Mouse (Mus musculus): ENCODE data around the gene Gm45261. TPM values are rescaled to one million over a fixed set of nuclear protein-coding genes. Genes with fewer than 3 reads are reported as not detected.
A peak's percentile ranks its signal among the peaks of the same experiment; 100 is the strongest.

Gm45261 gene
- total and polyA plus RNA-seq, 3 experiments = not detected

- DNase-seq (ENCODE audit: low spot score) (peak; percentile 6), ATAC-seq (ENCODE audit: extremely low read depth, insufficient number of reproducible peaks, low FRiP score, poor library complexity, severe bottlenecking) (peak; percentile 47; the same call in 1 of the 2 replicates)
- H3K4me1 ChIP-seq (ENCODE audit: insufficient read depth, low read depth, low read length) = no peaks in the 10 kb centered on the region
- H3K36me3 ChIP-seq (replicated peaks) = no peaks in the 10 kb centered on the region
- no peak overlapping the region for H3K4me3 ChIP-seq (ENCODE audit: low read depth, low read length)
- H3K9me3 ChIP-seq (replicated peaks) = no peaks in the 10 kb centered on the region
- no peak for TF ChIP-seq GATA1 (IDR thresholded peaks at IDR 0.05; ENCODE audit: borderline replicate concordance, low read length)
- TF ChIP-seq POLR2AphosphoS5 (IDR thresholded peaks at IDR 0.05; ENCODE audit: insufficient replicate concordance, low read depth, low read length) = no peak
- no peak for TF ChIP-seq TAL1 (conservative IDR thresholded peaks at IDR 0.05; ENCODE audit: low read depth, low read length)
- TF ChIP-seq CTCF (IDR thresholded peaks at IDR 0.05; ENCODE audit: low read depth, low read length) = 0 out of 2 replicates have a peak, but pooled peaks have one; percentile 21
- TF ChIP-seq GATA2 (IDR thresholded peaks at IDR 0.05; ENCODE audit: borderline replicate concordance, low read depth, low read length) = no peak
- no peaks in the 10 kb centered on the region for H3K27me3 ChIP-seq (ENCODE audit: insufficient read depth, low read length)
Measured at GRCm38 (mm10) chr1:80408586-80408985, 52.7 kb downstream of the Gm45261 start.

GRCm38 (mm10) chr1:80404196-80404595 lies 57.1 kb downstream of the Gm45261 start:
- no peak overlapping the region for H3K4me3 ChIP-seq (ENCODE audit: low read depth, low read length)
- no peak for TF ChIP-seq GATA1 (IDR thresholded peaks at IDR 0.05; ENCODE audit: borderline replicate concordance, low read length)
- no peak for TF ChIP-seq CTCF (IDR thresholded peaks at IDR 0.05; ENCODE audit: low read depth, low read length)
- H3K27me3 ChIP-seq (ENCODE audit: insufficient read depth, low read length) = no peaks in the 10 kb centered on the region
- no peaks in the 10 kb centered on the region for H3K36me3 ChIP-seq (replicated peaks)
- no peaks in the 10 kb centered on the region for H3K9me3 ChIP-seq (replicated peaks)
- no peak for ATAC-seq (ENCODE audit: extremely low read depth, insufficient number of reproducible peaks, low FRiP score, poor library complexity, severe bottlenecking)
- no peak for DNase-seq (ENCODE audit: low spot score)
- no peaks in the 10 kb centered on the region for H3K4me1 ChIP-seq (ENCODE audit: insufficient read depth, low read depth, low read length)

- no peak for DNase-seq (ENCODE audit: low spot score)
- Histone ChIP-seq H3K36me3 (replicated peaks) (no peaks in the 10 kb centered on the region), H3K4me3 (ENCODE audit: low read depth, low read length) (no peak overlapping the region), H3K4me1 (ENCODE audit: insufficient read depth, low read depth, low read length) (no peaks in the 10 kb centered on the region), H3K27me3 (ENCODE audit: insufficient read depth, low read length) (no peaks in the 10 kb centered on the region), H3K9me3 (replicated peaks) (no peaks in the 10 kb centered on the region)
- no peak for ATAC-seq (ENCODE audit: extremely low read depth, insufficient number of reproducible peaks, low FRiP score, poor library complexity, severe bottlenecking)
- TF ChIP-seq POLR2AphosphoS5 (IDR thresholded peaks at IDR 0.05; ENCODE audit: insufficient replicate concordance, low read depth, low read length) (no peak), GATA2 (IDR thresholded peaks at IDR 0.05; ENCODE audit: borderline replicate concordance, low read depth, low read length) (no peak), CTCF (IDR thresholded peaks at IDR 0.05; ENCODE audit: low read depth, low read length) (no peak), GATA1 (IDR thresholded peaks at IDR 0.05; ENCODE audit: borderline replicate concordance, low read length) (no peak), TAL1 (conservative IDR thresholded peaks at IDR 0.05; ENCODE audit: low read depth, low read length) (no peak)
Measured at GRCm38 (mm10) chr1:80403366-80403893, 57.8 kb downstream of the Gm45261 start.

GRCm38 (mm10) chr1:80401961-80402360 lies 59.3 kb downstream of the Gm45261 start:
- Histone ChIP-seq H3K36me3 (replicated peaks) (no peaks in the 10 kb centered on the region), H3K4me1 (ENCODE audit: insufficient read depth, low read depth, low read length) (no peaks in the 10 kb centered on the region), H3K4me3 (ENCODE audit: low read depth, low read length) (no peak overlapping the region), H3K9me3 (replicated peaks) (no peaks in the 10 kb centered on the region), H3K27me3 (ENCODE audit: insufficient read depth, low read length) (no peaks in the 10 kb centered on the region)
- ATAC-seq (ENCODE audit: extremely low read depth, insufficient number of reproducible peaks, low FRiP score, poor library complexity, severe bottlenecking) (peak; percentile 28; the same call in 1 of the 2 replicates), DNase-seq (ENCODE audit: low spot score) (no peak)
- TF ChIP-seq GATA1 (IDR thresholded peaks at IDR 0.05; ENCODE audit: borderline replicate concordance, low read length) (no peak), GATA2 (IDR thresholded peaks at IDR 0.05; ENCODE audit: borderline replicate concordance, low read depth, low read length) (no peak), CTCF (IDR thresholded peaks at IDR 0.05; ENCODE audit: low read depth, low read length) (no peak), POLR2AphosphoS5 (IDR thresholded peaks at IDR 0.05; ENCODE audit: insufficient replicate concordance, low read depth, low read length) (no peak), TAL1 (conservative IDR thresholded peaks at IDR 0.05; ENCODE audit: low read depth, low read length) (no peak)

Other genes with a start within 250 kb of the Gm45261 start
- gene Fam124b, start 243.0 kb downstream of the Gm45261 start, total RNA-seq (2014; fragmentation: Nextera tagmentation) = not detected in 2 replicates
- 0.12 and 0.27 TPM in 2 replicates for gene Fam124b, start 243.0 kb downstream of the Gm45261 start, total RNA-seq (2017)
- not detected in 2 replicates for gene Fam124b, start 243.0 kb downstream of the Gm45261 start, polyA plus RNA-seq (2012)
- gene Cul3, start 121.0 kb downstream of the Gm45261 start, total RNA-seq (2014; fragmentation: Nextera tagmentation) = 152 and 175 TPM in 2 replicates
- gene Cul3, start 121.0 kb downstream of the Gm45261 start, total RNA-seq (2017) = 244 and 282 TPM in 2 replicates
- 14.1 and 14.4 TPM in 2 replicates for gene Cul3, start 121.0 kb downstream of the Gm45261 start, polyA plus RNA-seq (2012)